Mouse (Mus musculus) thymus, adult 2 months (tissue): Measurements from ENCODE around the gene Clba1.

Source experiments
- CTCF ChIP-seq: fragments of 200-500 bp; IDR thresholded peaks from 2 replicates; pipeline ENCODE4 v1.5.1; 2012; ENCODE audit warnings: mild to moderate bottlenecking, control low read depth, low read length, moderate library complexity, borderline replicate concordance; ENCODE audit not compliant: control insufficient read depth, poor library complexity, insufficient read depth; ENCODE audit errors: extremely low read depth
- POLR2A ChIP-seq: fragments of 200-500 bp; IDR thresholded peaks from 2 replicates; pipeline ENCODE4 v1.6.1; 2012; ENCODE audit warnings: mild to moderate bottlenecking, low read length, control low read depth, moderate library complexity; ENCODE audit not compliant: control insufficient read depth, poor library complexity, insufficient read depth; ENCODE audit errors: extremely low read depth

DNA sequence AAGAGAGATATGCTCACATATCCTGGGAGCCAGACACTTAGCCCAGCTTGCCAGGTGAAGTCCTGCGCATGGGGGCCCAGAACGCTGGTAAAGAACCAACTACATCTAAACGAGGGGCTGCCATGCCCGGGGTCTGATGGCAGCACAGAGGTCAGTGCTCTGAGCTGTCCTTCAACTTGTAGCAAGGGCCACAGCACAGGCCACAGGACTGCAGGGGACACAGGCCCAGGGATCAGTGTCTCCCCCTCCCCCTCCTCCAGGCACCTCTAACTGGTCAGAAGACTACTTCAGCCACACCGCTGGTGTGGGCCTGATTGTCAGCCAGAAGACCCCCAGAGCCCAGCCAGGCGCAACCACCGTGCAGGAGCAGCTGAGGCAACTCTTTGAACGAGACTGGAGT lies 40.6 kb upstream of the Clba1 start:
- no peak for TF ChIP-seq CTCF
- TF ChIP-seq POLR2A = no peak
